Mouse (Mus musculus): Measurements from ENCODE around the gene Spam1. TPM values are rescaled to one million over a fixed set of nuclear protein-coding genes. Genes with fewer than 3 reads are reported as not detected.

Gene Spam1
- not detected in 2 replicates for polyA plus RNA-seq (2015; fragmentation: Nextera tagmentation; extraction: Ambion mirVana)

- no peak within 1 kb of the TSS for H3K4me3 ChIP-seq
- no peak within 1 kb of the TSS for H3K4me2 ChIP-seq
- no peaks in the 10 kb centered on the region for H3K27me3 ChIP-seq
- no peak for ATAC-seq (ENCODE audit: low FRiP score, low read depth)
- no peaks in the 10 kb centered on the region for H3K36me3 ChIP-seq
- no peaks in the 10 kb centered on the region for H3K4me1 ChIP-seq (replicated peaks)
- no peak within 1 kb of the TSS for H3K27ac ChIP-seq (replicated peaks)
- H3K9me3 ChIP-seq = no peaks in the 10 kb centered on the region
- H3K9ac ChIP-seq = no peak within 1 kb of the TSS
Measured at GRCm38 (mm10) chr6:24790888-24791287, at the start of gene Spam1. Gene Spam1, plus strand, starts transcription at chr6:24791188.

GRCm38 (mm10) chr6:24748029-24748428 is 43.0 kb upstream of the Spam1 start, which contains the start of gene Hyal4:
Gene Hyal4, plus strand, starts transcription at chr6:24748329.
- WGBS = 88% methylated on average over 4 of the region's 4 CpGs
- Histone ChIP-seq H3K9ac (no peak within 1 kb of the TSS), H3K27ac (replicated peaks) (no peak within 1 kb of the TSS), H3K36me3 (no peaks in the 10 kb centered on the region), H3K4me3 (no peak within 1 kb of the TSS), H3K4me1 (replicated peaks) (no peaks in the 10 kb centered on the region), H3K9me3 (no peaks in the 10 kb centered on the region), H3K27me3 (no peaks in the 10 kb centered on the region), H3K4me2 (no peak within 1 kb of the TSS)
- ATAC-seq (ENCODE audit: low FRiP score, low read depth) = no peak

- H3K4me1 ChIP-seq (replicated peaks) = no peaks in the 10 kb centered on the region
- H3K36me3 ChIP-seq = no peaks in the 10 kb centered on the region
- no peak overlapping the region for H3K4me2 ChIP-seq
- 93% methylated on average over 3 of the region's 3 CpGs for WGBS
- H3K9me3 ChIP-seq = no peaks in the 10 kb centered on the region
- no peak overlapping the region for H3K4me3 ChIP-seq
- no peak for ATAC-seq (ENCODE audit: low FRiP score, low read depth)
- H3K27ac ChIP-seq (replicated peaks) = no peak overlapping the region
- H3K9ac ChIP-seq = no peak overlapping the region
- H3K27me3 ChIP-seq = no peaks in the 10 kb centered on the region
Measured at GRCm38 (mm10) chr6:24759281-24759680, 31.7 kb upstream of the Spam1 start.

GRCm38 (mm10) chr6:24766261-24766660 is 24.7 kb upstream of the Spam1 start:
- Histone ChIP-seq H3K27ac (replicated peaks) (no peak overlapping the region), H3K4me2 (no peak overlapping the region), H3K36me3 (no peaks in the 10 kb centered on the region), H3K4me1 (replicated peaks) (no peaks in the 10 kb centered on the region), H3K9me3 (no peaks in the 10 kb centered on the region), H3K9ac (no peak overlapping the region), H3K27me3 (no peaks in the 10 kb centered on the region), H3K4me3 (no peak overlapping the region)
- WGBS = 88% methylated on average over 2 of the region's 2 CpGs
- no peak for ATAC-seq (ENCODE audit: low FRiP score, low read depth)

GRCm38 (mm10) chr6:24779182-24779581 is 11.8 kb upstream of the Spam1 start:
- H3K4me2 ChIP-seq = no peak overlapping the region
- H3K36me3 ChIP-seq = no peaks in the 10 kb centered on the region
- no peaks in the 10 kb centered on the region for H3K27me3 ChIP-seq
- H3K4me1 ChIP-seq (replicated peaks) = no peaks in the 10 kb centered on the region
- no peak overlapping the region for H3K9ac ChIP-seq
- ATAC-seq (ENCODE audit: low FRiP score, low read depth) = no peak
- 62% methylated on average over 2 of the region's 2 CpGs for WGBS
- no peak overlapping the region for H3K27ac ChIP-seq (replicated peaks)
- no peak overlapping the region for H3K4me3 ChIP-seq
- H3K9me3 ChIP-seq = no peaks in the 10 kb centered on the region

GRCm38 (mm10) chr6:24822070-24822469 is 31.1 kb downstream of the Spam1 start:
- no peak for ATAC-seq (ENCODE audit: low FRiP score, low read depth)
- Histone ChIP-seq H3K4me3 (no peak overlapping the region), H3K9ac (no peak overlapping the region), H3K27ac (replicated peaks) (no peak overlapping the region), H3K4me2 (no peak overlapping the region), H3K36me3 (no peaks in the 10 kb centered on the region), H3K9me3 (no peaks in the 10 kb centered on the region), H3K27me3 (no peaks in the 10 kb centered on the region), H3K4me1 (replicated peaks) (no peaks in the 10 kb centered on the region)
- 44% methylated on average over 2 of the region's 2 CpGs for WGBS

Other genes starting within 250 kb of the Spam1 start
- gene Lmod2, start 193.4 kb upstream of the Spam1 start, polyA plus RNA-seq (2015; fragmentation: Nextera tagmentation; extraction: Ambion mirVana) = not detected in 2 replicates
- gene Wasl, start 126.2 kb upstream of the Spam1 start, polyA plus RNA-seq (2015; fragmentation: Nextera tagmentation; extraction: Ambion mirVana) = 61.8 and 67.1 TPM in 2 replicates
- gene Hyal6, start 57.9 kb upstream of the Spam1 start, polyA plus RNA-seq (2015; fragmentation: Nextera tagmentation; extraction: Ambion mirVana) = not detected in 2 replicates
- gene Hyal4, start 42.9 kb upstream of the Spam1 start, polyA plus RNA-seq (2015; fragmentation: Nextera tagmentation; extraction: Ambion mirVana) = not detected in 2 replicates
- not detected in 2 replicates for gene Hyal5, start 66.8 kb downstream of the Spam1 start, polyA plus RNA-seq (2015; fragmentation: Nextera tagmentation; extraction: Ambion mirVana)
- gene Tmem229a, start 165.1 kb downstream of the Spam1 start, polyA plus RNA-seq (2015; fragmentation: Nextera tagmentation; extraction: Ambion mirVana) = 5.6 and 5.8 TPM in 2 replicates

Data from hindbrain, embryonic 15.5 days (tissue).